ENCODE assay signal across 9 mouse cellular contexts in genomic region chr9:52298329-52298728, GRCm38 (mm10).
DNase-seq lines count a peak whose midpoint lies in the region; ATAC-seq and TF ChIP-seq lines count a peak whose summit lies in the region.
"Had no signal": no experiment of that assay in that cellular context is flagged by ENCODE, and none has a peak within 500 bp of the region (broad histone marks: within the 10 kb centered on the region; RNA-seq: fewer than 3 reads in every experiment).

No protein-coding gene starts in this region.

- peak; percentile 4 to 6 for DNase-seq in cerebellum, adult 18-20 months
- DNase-seq in cerebellum, adult 11-12 months: no peak
- DNase-seq in liver, adult 2 months (ENCODE audit: extremely low read depth, low read depth, low spot score): peak; percentile 10
- DNase-seq in liver (no peak), ZHBTc4 (ENCODE audit: low read depth, low spot score) (peak; percentile 51)
- peak; percentile 58 for DNase-seq in forelimb bud, embryonic 11.5 days (ENCODE audit: low read depth, low spot score)
- peak; percentile 88 for DNase-seq in midbrain, postnatal 0 days (ENCODE audit: low spot score)
- no peak for DNase-seq in urinary bladder, postnatal 14 days (ENCODE audit: low spot score)

- no peak overlapping the region for H3K9ac ChIP-seq in liver, adult 2 months (ENCODE audit: low read depth, low read length)
- no peak overlapping the region for H3K9ac ChIP-seq in midbrain, postnatal 0 days (replicated peaks; ENCODE audit: low read length, poor library complexity, severe bottlenecking)
- H3K9ac ChIP-seq: heart, embryonic 15.5 days had no signal

- peak; percentile 28 for TF ChIP-seq CTCF in liver, adult 2 months (IDR thresholded peaks at IDR 0.05; ENCODE audit: low read depth, low read length)
- peak; percentile 93 for TF ChIP-seq CTCF in midbrain, postnatal 0 days (IDR thresholded peaks at IDR 0.05)

- H3K4me2 ChIP-seq in midbrain, postnatal 0 days (ENCODE audit: low read depth, low read length, poor library complexity, severe bottlenecking): no peak overlapping the region
- H3K4me2 ChIP-seq: heart, embryonic 15.5 days had no signal

- no peak for TF ChIP-seq POLR2A in liver, adult 2 months (IDR thresholded peaks at IDR 0.05; ENCODE audit: extremely low read depth, insufficient read depth, low read length)

- H3K27ac ChIP-seq in liver, adult 2 months (replicated peaks; ENCODE audit: insufficient read depth, low read depth, low read length): no peak overlapping the region
- no peak overlapping the region for H3K27ac ChIP-seq in midbrain, postnatal 0 days (ENCODE audit: low read depth, low read length)
- H3K27ac ChIP-seq: heart, embryonic 15.5 days had no signal

- no peaks in the 10 kb centered on the region for H3K36me3 ChIP-seq in liver, adult 2 months (ENCODE audit: control insufficient read depth, insufficient read depth, low read length)
- no peaks in the 10 kb centered on the region for H3K36me3 ChIP-seq in midbrain, postnatal 0 days (ENCODE audit: insufficient read depth, low read length)
- H3K36me3 ChIP-seq: heart, embryonic 15.5 days had no signal

- ATAC-seq in midbrain, postnatal 0 days (ENCODE audit: low FRiP score): peak; percentile 70; the same call in 1 of the 2 replicates

- H3K27me3 ChIP-seq in liver, adult 2 months (ENCODE audit: control insufficient read depth, insufficient read depth, low read length): peaks cover 3% of the 10 kb centered on the region; the same call in 1 of the 2 replicates
- H3K27me3 ChIP-seq in midbrain, postnatal 0 days (ENCODE audit: insufficient read depth, low read length): no peaks in the 10 kb centered on the region
- H3K27me3 ChIP-seq: heart, embryonic 15.5 days had no signal

- no peaks in the 10 kb centered on the region for H3K9me3 ChIP-seq in midbrain, postnatal 0 days (ENCODE audit: low read length)
- H3K9me3 ChIP-seq: heart, embryonic 15.5 days had no signal

- H3K4me3 ChIP-seq in liver, adult 2 months (ENCODE audit: insufficient read depth, low read depth, low read length): no peak overlapping the region
- H3K4me3 ChIP-seq in midbrain, postnatal 0 days (ENCODE audit: low read depth, low read length): no peak overlapping the region
- H3K4me3 ChIP-seq: heart, embryonic 15.5 days had no signal

- no peaks in the 10 kb centered on the region for H3K79me2 ChIP-seq in liver, adult 2 months (ENCODE audit: control insufficient read depth, insufficient read depth, low read length)

- H3K4me1 ChIP-seq in liver, adult 2 months (ENCODE audit: control insufficient read depth, insufficient read depth, low read length): no peaks in the 10 kb centered on the region
- no peaks in the 10 kb centered on the region; the same call in 1 of the 2 replicates for H3K4me1 ChIP-seq in midbrain, postnatal 0 days (ENCODE audit: insufficient read depth, low read length)
- H3K4me1 ChIP-seq: heart, embryonic 15.5 days had no signal

- 13% methylated on average over 6 of the region's 6 CpGs for WGBS in liver, adult 2 months
- 8% methylated on average over 6 of the region's 6 CpGs for WGBS in midbrain, postnatal 0 days

Comparison
In these comparisons a context has a peak if more than half of its experiments do, and no peak if none do; other contexts are left out.
1. DNase-seq: peak in cerebellum, adult 18-20 months (2 of 2), liver, adult 2 months (single experiment), ZHBTc4 (single experiment), forelimb bud, embryonic 11.5 days (single experiment) and midbrain, postnatal 0 days (single experiment); none in cerebellum, adult 11-12 months (single experiment), liver (single experiment) and urinary bladder, postnatal 14 days (single experiment).